Mouse (Mus musculus) cortical plate, adult 2 months (tissue): ENCODE measurements around the gene Alkbh8.

ENCODE experiments used
- CTCF ChIP-seq: fragments of 200-500 bp; IDR thresholded peaks from 2 replicates; pipeline ENCODE4 v1.5.1; 2011; ENCODE audit warnings: mild to moderate bottlenecking, control low read depth, low read length; ENCODE audit not compliant: insufficient read depth; ENCODE audit errors: extremely low read depth
- POLR2A ChIP-seq: fragments of 200-500 bp; IDR thresholded peaks from 2 replicates; pipeline ENCODE4 v1.6.1; 2011; ENCODE audit warnings: mild to moderate bottlenecking, low read length, control low read depth; ENCODE audit not compliant: insufficient read depth; ENCODE audit errors: extremely low read depth

- no peak for TF ChIP-seq CTCF
- TF ChIP-seq POLR2A, result no peak
These were observed 4.6 kb upstream of the Alkbh8 start for GRCm38 (mm10) chr9:3330319-3330718.
